Mouse (Mus musculus) small intestine, adult 2 months (tissue): ENCODE measurements at regions not wholly inside any gene's neighbourhood (a gene's known extent, or its start where the extent isn't known, plus 50 kb on each side); places are given as distances from the start of the nearest gene placed in this dataset.

ENCODE experiments used
- H3K27ac ChIP-seq: fragments of 200-500 bp; 2 replicates; pipeline ENCODE4 v1.5.1; 2012; ENCODE audit warnings: low read depth, low read length, control low read depth, inconsistent platforms; ENCODE audit not compliant: insufficient read depth
- H3K27me3 ChIP-seq: fragments of 200-500 bp; 2 replicates; pipeline ENCODE4 v1.6.1; 2012; ENCODE audit warnings: mild to moderate bottlenecking, moderate library complexity, low read length, inconsistent platforms; ENCODE audit not compliant: control insufficient read depth, insufficient read depth
- H3K36me3 ChIP-seq: fragments of 200-500 bp; 2 replicates; pipeline ENCODE4 v1.6.1; 2012; ENCODE audit warnings: mild to moderate bottlenecking, low read length, control low read depth, inconsistent platforms; ENCODE audit not compliant: control insufficient read depth, insufficient read depth
- H3K4me1 ChIP-seq: fragments of 200-500 bp; 2 replicates; pipeline ENCODE4 v1.6.1; 2012; ENCODE audit warnings: low read length, inconsistent platforms, mixed read lengths; ENCODE audit not compliant: control insufficient read depth, insufficient read depth, insufficient read length
- H3K4me3 ChIP-seq: fragments of 200-500 bp; 2 replicates; pipeline ENCODE4 v1.5.1; 2012; ENCODE audit warnings: low read depth, mild to moderate bottlenecking, control low read depth, inconsistent platforms, low read length, moderate library complexity
- CTCF ChIP-seq: fragments of 200-500 bp; IDR thresholded peaks from 2 replicates; pipeline ENCODE4 v1.5.1; 2012; ENCODE audit warnings: low read depth, mild to moderate bottlenecking, control low read depth, inconsistent platforms, low read length, moderate library complexity, mixed read lengths; ENCODE audit not compliant: insufficient replicate concordance, insufficient read length; ENCODE audit errors: extremely low read depth
- POLR2A ChIP-seq: fragments of 200-500 bp; IDR thresholded peaks from 2 replicates; pipeline ENCODE4 v1.6.1; 2012; ENCODE audit warnings: low read depth, mild to moderate bottlenecking, control low read depth, inconsistent platforms, low read length, moderate library complexity
- WGBS: fragments of 180-500 bp; shearing (Covaris S2); methylation state at CpG from one replicate; pipeline ENCODE4 v1.1.7; 2018; 5-methylcytosine and 5-hydroxymethylcytosine counted together

DNA sequence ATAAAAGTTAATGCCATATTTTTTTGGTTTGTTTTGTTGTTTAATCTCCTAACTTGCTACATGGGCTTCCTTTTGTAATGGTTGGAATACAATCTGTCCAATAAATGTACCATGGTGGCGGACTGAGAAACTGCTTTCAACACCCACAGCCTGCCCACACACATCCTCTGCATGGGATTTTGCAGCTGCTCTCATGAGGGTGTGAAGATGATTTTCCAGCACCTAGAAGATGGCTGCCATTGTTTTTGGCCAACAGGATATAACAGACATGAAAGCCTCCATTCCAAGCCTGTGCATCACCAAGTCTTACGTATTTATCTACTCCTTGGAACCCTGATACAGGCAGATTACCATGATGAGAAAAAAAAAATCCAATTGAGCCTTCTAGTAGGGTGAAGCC lies 310.4 kb downstream of the Cog6 start:
- H3K36me3 ChIP-seq: no peaks in the 10 kb centered on the region
- no peak overlapping the region for H3K27ac ChIP-seq
- TF ChIP-seq POLR2A: no peak
- no peak for TF ChIP-seq CTCF
- H3K4me3 ChIP-seq: no peak overlapping the region
- H3K27me3 ChIP-seq: no peaks in the 10 kb centered on the region
- H3K4me1 ChIP-seq: no peaks in the 10 kb centered on the region
- WGBS: 94% methylated on average over 2 of the region's 2 CpGs

DNA sequence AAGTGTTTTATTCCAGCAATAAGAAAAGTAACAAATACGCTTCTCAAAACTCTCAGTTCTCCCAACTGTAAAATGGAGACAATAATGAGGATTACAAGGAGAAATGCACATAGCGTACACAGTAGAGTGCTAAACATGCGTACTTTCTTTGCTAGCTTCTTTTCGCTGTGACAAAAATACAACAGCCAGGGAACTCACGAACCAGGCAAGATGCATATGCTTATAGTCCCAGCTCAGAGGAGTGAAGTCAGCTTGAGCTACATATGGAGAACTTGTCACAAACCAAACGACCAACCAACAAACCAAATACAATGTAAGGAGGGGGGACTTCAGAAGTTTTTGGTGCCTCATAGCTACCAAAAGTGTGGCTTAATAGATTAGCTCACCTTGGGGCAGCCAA lies 313.3 kb downstream of the Cog6 start:
- Histone ChIP-seq H3K4me1 (no peaks in the 10 kb centered on the region), H3K36me3 (no peaks in the 10 kb centered on the region), H3K27me3 (no peaks in the 10 kb centered on the region), H3K27ac (no peak overlapping the region), H3K4me3 (no peak overlapping the region)
- 88% methylated on average over 6 of the region's 6 CpGs for WGBS
- no peak for TF ChIP-seq CTCF
- TF ChIP-seq POLR2A: no peak

DNA sequence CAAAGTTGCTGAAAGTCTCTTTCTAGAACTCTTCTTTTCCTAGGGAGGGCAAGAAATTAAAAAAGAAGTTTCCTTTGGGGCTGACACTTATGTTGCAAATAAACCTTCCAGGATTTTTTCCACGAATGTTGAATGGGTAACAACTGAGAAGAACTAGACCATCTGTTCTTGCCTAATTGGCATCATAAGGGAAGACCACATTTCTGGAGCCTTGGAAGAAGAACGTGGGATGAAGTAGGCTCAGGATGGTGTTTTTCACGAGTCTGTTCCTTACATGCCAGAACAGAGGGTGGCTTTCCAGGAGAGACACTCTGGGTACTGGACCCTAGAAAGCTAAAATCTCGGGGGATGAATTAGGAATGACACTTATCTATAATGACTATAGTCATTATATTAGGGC lies 314.1 kb downstream of the Cog6 start:
- 76% methylated on average over 4 of the region's 4 CpGs for WGBS
- no peak overlapping the region for H3K4me3 ChIP-seq
- H3K36me3 ChIP-seq: no peaks in the 10 kb centered on the region
- no peak for TF ChIP-seq POLR2A
- no peak for TF ChIP-seq CTCF
- no peaks in the 10 kb centered on the region for H3K4me1 ChIP-seq
- no peaks in the 10 kb centered on the region for H3K27me3 ChIP-seq
- H3K27ac ChIP-seq: no peak overlapping the region

DNA sequence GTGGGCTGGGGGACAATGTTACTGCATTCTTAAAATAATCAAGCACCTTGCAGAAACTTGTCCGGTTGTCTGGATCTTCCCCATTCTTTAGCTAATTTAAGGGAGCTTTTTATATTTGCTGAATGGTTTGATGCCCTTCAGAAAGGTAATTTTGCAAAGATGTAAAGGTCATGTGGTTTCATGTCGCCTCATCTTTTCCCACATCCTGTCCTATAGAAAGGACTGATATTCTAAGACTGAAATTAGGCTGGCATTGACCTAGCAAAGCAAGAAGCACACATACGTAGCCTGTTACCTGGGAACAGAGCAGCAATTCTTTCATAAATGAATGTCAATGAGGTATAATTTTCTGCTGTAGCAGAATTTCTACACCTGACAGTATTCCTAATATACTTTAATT lies 315.4 kb downstream of the Cog6 start:
- Histone ChIP-seq H3K4me1 (no peaks in the 10 kb centered on the region), H3K27me3 (no peaks in the 10 kb centered on the region), H3K4me3 (no peak overlapping the region), H3K27ac (no peak overlapping the region), H3K36me3 (no peaks in the 10 kb centered on the region)
- TF ChIP-seq POLR2A (no peak), CTCF (no peak)
- WGBS: 88% methylated on average over 3 of the region's 3 CpGs

DNA sequence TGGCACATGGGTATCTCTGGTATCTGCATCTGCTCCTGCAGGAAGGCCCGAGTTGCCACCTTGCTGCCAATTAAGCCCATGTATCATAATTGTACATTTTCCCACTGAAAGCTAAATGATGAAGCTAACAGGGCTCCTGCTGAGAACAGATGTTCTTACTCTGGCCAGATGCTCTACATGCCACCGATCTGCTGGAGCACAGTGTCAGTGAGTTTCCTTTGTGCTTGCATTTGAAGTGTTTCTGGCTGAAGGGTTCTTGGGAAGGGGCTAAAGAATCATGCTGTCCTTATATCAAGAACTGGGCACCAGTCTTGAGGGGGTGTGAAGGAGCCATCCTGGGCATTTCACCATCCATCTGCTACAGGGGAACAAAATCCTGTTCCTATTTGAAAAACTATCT lies 323.2 kb downstream of the Cog6 start:
- H3K4me1 ChIP-seq: no peaks in the 10 kb centered on the region
- no peaks in the 10 kb centered on the region for H3K27me3 ChIP-seq
- no peak for TF ChIP-seq POLR2A
- no peak for TF ChIP-seq CTCF
- WGBS: 66% methylated on average over 2 of the region's 2 CpGs
- no peak overlapping the region for H3K4me3 ChIP-seq
- H3K36me3 ChIP-seq: no peaks in the 10 kb centered on the region
- no peak overlapping the region for H3K27ac ChIP-seq

DNA sequence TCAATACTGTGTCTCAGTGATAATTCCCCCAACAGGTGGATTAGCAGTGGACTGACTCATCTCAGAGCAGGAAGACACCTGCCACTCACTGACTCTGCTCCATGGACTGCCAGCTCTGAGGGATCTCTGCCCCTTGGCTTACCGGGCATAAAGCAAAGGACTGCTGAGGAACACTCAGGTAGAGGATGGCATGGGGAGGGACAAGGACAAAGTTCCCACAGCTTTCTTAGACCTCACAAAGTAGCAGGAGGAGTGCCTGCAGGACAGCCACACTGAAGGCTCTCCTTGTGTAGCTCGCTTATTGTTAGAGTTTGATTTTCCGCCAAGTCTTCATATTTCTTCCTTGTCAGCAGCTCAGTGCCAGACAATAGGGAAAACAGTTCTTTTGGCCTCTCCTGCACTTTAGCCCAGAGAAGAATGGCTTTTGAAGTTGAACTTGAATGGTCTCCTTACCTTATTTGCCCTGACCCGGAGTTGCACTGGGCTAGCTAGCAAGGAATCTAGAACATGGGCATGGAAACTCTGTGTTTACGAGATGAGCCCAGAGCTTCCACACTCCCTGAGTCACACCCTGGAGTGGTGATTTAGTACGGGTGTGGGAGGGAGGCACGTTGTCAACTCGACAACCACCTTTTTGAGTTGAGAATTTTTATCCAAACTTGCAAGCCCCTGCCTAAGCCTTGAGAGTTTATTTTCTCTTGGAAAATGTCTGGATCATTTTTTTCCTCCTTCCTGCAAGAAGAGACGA lies 331.4 kb downstream of the Cog6 start:
- TF ChIP-seq POLR2A (no peak), CTCF (no peak)
- WGBS: 19% methylated on average over 9 of the region's 9 CpGs
- peak overlapping the region; percentile 81 for H3K27ac ChIP-seq

DNA sequence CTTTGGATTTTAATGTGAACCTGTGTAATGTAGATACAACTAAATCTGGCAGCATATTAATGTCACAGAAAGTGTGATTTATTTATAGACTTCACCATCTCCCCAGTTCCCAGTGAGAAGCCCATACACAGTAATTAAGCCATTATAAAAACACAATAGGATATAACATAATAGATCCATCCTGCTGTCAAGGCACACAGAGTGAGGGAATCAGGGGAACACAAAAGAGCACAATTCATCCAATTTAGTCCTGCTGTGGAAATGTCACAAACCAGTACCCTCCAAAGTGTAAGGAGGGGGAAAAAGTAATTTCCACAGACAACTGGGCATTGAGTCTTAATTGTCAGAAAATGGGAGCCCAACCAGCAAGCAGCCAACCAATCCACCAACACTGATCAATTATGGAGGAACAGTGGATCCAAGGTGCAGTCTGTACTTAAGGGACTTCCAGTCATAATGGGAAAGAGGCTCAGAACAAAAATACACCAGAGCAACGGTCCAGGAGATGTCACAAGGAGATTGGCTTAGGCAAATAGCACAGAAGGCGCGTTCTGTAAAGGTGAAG lies 336.1 kb downstream of the Cog6 start:
- 83% methylated on average over 3 of the region's 3 CpGs for WGBS

More for the DNA sequence above, 331.4 kb downstream of the Cog6 start:
- Histone ChIP-seq H3K36me3 (no peaks in the 10 kb centered on the region), H3K27me3 (no peaks in the 10 kb centered on the region), H3K4me1 (peaks cover 8% of the 10 kb centered on the region; the same call in 1 of the 2 replicates), H3K4me3 (no peak overlapping the region)

More for the DNA sequence above, 336.1 kb downstream of the Cog6 start:
- Histone ChIP-seq H3K4me1 (peaks cover 9% of the 10 kb centered on the region; the same call in 1 of the 2 replicates), H3K4me3 (no peak overlapping the region), H3K27ac (no peak overlapping the region), H3K36me3 (no peaks in the 10 kb centered on the region), H3K27me3 (no peaks in the 10 kb centered on the region)
- TF ChIP-seq CTCF: no peak
- no peak for TF ChIP-seq POLR2A
